Mouse (Mus musculus): ENCODE data around the gene Wls.
A peak's percentile ranks its signal among the peaks of the same experiment; 100 is the strongest.

Wls gene

DNA sequence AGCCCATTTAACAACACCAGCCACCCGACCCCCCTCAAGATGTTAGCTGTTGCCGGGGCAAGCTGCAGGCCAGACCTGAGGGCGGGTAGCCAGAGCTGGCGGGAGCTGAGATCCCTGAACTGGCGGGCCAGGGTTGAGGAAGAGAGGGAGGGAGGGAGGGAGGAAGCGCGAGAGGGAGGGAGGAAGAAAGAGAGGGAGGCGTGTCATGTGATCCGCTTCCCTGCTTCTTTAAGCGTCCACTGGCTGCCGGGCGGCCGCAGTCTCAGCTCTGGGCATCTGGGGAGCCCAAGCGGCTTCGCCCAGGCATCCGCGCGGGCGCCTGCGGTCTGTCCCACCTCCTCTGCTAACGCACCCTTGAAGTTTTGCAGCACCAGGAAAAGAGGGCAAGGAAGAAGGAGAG, at the start of gene Wls:
Gene Wls, plus strand, starts transcription at position 192 of the 400 bp plus-strand sequence.
- DNase-seq: peak; percentile 80 to 81

DNA sequence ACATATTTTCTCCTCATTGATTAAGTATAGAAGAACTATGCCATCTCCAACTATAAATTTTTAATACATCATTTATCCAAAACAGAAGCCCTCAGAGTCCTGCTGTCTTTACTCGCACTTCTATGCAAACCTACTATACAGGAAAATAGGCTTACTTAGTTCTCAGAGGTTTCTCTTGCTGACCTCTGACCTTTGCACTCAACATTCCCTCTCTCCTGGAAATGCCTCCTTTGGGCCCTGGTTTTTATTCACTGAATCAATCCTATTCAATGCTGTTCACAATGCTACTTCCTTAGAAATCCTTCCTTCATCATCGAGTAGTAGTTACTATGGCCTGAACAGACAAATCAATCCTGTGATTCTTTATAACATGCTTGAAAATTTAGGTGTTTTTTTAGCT, 49.7 kb upstream of the Wls start:
- no peak for DNase-seq

DNA sequence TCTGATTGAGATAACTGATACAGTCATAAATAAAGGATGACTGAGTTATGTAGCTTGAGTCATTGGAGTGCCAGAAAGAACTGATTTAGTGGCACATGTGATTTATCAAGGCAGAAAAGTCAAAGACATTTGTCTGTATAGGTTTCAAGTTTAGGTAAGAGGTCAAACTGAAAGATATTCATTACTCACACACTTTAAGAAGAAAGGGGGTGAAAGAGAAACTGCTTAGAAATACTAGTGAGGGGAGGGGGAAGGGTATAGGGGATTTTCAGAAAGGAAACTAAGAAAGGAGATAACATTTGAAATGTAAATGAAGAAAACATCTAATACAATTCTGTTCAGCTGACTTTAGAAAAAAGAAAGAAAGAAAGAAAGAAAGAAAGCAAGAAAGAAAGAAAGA, 7.9 kb upstream of the Wls start:
- no peak for DNase-seq

DNA sequence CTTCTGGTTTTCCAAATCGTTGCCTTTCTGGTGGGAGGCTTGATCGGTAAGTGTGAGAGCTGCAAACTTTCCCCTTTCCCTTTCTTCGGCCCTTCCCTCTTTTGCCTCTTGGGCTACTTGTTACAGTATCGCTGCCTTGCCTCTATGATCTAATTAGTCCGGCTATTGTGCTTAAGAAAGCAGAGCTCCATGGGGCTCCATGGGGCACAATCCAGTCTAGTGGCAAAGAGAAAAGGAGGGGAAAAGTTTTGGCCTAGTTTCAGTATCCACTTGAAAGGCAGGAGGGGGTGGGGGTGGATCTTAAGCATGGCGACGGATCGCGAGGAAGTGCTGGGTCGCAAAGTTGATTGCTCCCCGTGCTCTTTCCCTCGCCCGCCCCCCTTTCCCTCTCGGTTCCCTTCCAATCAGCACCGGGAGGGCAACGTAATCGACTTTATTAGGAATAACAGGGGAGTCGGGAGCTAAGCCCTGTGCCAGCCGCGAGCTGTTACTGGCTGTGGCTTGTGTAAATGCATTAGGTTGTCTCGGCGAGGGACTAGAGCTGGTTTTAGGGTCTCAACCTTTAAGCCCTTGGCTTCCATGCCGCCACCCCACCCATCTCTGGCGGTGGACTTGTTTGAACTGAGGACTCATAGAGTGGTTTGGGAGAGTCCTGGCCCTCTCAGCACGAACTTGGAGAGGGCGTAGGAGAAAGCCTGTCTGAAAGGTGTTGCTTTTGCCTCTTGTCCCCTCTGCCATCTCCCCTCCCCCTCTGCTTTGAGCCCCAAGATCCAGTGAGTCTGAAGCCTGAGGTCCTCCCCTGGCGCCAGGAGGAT, 737 bp downstream of the Wls start:
- peak; percentile 83 to 86 for DNase-seq

DNA sequence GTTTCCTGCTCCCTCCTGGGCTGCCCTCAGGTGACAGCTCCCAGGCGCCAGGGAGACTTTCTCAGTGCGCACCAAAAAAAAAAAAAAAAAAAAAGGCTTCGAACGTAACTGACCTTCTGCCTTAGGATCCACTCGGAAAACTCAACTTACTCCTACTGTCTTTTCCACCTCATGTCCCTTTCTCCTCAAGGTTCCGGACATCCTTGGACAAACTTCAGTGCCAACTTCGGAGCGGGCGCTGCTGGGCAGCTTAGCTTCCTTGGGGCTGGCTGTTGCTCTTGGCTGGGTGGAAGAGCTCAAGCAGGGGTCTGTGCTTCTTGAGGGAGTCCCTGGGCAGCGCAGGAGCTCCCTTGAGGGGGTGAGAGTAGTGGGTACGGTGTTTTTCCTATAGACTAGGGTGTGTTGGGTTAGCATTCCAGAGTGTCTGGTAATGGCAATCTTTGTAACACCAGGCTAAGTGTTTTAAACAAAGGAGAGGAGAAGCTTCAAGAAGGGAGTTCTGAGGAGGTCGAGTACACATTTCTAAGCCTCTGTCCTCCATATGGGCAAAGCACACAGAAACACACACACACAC, 1.4 kb downstream of the Wls start:
- DNase-seq: peak; percentile 25 to 27

DNA sequence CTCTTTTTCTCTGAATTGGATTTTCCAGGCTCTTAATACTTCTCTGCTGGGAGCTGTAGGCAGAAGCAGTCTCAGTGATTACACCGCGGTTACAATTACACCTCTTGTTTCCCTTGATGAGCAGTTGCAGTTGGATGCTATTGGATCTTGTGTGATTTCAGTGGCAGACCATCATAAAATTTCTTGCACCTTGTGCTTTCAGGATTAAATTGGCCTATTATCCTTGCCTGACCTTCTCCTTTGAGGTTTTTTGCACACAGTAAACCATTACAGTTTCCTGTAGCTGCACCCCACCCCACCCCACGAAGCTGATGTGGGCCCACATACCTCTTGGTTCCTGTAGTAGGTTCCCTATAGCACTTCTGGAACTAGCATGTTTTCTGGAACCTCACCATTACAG, 2.0 kb downstream of the Wls start:
- peak in 1 of 2 experiments; percentile 3 for DNase-seq

DNA sequence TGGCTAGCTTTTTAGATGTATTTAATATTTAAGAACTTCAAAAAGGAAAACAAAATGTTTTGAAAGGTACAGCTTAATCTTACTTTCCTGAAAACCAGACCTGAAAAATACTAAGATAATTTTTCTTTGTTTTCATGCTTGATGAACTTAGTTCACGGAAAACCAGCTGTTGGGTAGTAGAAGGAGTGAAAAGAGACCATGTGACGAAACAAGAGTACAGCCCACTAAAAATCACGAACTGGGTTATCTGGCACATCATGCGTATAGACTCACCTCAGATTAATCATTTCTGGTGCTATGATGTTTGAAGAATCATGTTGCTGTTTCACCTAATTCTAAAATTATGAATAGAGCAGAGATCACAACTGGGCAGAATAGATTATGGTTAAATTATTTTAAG, 3.7 kb downstream of the Wls start:
- no peak for DNase-seq

DNA sequence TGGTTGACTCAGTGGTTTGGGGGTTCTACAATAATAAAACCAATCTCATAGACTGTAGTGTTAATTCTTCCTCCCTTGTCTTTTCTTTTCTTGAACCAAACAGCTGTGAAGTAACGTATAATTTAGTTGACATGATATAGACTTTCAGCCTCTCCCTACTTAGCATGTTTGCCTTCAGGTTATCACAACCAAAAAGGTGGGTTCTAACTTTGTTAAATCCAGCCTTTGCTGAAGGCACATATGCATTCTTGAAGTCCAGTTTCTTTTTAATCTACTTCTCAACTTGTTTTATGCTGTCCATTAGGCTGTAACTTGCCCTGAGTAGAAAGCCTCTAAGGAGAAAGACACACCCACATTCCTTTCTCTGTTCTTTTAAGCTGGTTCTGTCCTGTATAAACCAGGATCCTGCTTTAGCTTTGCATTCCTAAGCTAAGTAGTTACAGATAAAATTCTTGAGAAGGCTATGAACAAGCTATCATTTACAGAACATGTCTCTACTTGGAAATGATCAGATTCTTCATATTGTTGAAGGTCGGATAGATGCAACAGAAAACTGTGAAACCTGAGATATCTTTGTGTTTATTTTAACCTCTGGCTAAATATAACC, 8.0 kb downstream of the Wls start:
- DNase-seq: no peak

DNA sequence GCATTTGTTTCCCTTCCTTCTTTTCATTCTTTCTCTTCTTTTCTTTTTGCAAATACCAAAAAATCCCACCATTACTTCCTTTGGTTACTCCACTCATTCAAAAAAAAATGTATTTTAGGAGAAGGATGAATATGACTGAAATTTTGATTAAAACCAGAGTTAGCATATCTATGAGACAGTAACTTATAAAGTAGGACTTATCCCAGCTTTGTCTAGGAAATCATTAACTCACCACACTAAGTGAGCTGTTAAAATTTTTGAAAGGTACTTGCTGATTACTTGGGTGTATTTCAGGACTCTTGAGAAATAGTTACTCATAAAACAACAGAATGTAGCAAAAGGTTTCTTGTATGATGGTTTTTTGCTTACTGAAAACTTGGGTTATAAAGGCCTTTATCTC, 8.7 kb downstream of the Wls start:
- DNase-seq: no peak

DNA sequence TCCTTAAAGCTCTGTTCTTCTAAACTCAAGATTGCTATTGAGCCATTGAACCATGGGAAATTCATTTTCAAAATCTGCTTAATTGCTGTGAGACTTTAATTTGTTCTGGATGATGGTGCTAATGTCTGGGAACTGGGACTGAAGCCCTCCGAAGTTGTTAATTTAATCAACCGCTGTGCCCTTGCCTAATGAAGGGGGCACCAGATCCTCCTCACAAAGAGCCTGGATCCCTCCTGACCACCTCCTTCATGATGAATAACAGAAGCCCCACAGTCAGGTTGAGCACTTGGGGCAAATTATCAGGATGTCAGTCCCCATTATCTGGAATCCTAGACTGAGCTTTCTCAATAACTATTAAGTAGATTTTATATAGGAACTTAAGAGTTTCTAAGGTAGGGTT, 12.0 kb downstream of the Wls start:
- DNase-seq: no peak

DNA sequence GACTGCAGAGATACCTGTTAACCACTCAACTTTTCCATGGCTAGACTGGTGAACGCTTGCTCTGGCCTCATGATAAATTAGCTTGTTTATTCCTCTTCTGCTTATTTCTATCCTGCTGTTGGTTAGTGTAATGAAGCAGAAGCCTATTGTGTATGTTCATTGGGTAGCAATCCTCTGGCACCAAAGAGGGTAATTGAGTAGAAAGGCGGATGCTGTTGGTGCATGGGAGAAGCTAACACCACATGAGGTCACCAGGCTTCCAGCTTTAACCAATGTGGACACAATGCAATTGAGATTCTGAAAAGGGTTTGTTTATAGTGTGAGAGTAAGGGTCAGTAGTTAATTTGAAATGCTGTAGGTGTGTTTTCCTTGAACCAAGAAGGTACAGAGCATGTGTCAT, 12.5 kb downstream of the Wls start:
- DNase-seq: no peak

DNA sequence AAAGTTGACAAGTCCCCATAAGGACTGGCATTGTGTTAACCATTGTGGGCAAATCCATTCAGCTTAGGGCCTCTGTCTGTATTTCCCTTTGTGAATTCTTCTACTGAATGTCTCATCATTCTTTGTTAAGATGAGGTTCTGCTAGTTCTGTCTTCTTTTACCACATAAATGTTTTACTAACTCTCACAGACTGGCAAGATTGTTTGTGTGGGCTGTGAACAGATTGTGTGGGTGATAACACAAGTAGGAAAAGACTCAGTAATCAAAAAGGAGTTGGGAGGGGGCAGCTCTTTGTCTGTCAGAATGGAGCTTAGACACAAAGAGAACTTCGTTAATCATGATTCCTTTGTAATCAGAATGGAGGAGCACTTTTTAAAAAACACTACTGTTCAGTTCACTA, 17.6 kb downstream of the Wls start:
- DNase-seq: no peak

DNA sequence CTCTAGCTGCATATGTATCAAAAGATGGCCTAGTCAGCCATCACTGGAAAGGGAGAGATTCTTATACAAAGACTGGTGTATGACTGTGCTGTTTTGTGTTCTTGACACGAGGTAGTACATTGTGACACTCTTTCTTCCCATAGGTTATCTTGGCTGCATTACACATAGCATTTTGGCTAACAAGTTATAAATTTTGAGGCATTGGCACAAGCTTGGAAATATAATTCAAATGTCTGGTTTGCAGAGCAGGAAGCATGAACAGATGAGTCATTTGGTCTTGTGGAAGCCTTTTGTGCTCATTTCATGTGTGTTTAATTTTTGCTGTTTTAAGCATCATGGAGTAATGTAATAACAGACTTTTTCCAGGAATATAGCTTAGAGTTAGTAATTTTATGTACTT, 26.2 kb downstream of the Wls start:
- DNase-seq: no peak

DNA sequence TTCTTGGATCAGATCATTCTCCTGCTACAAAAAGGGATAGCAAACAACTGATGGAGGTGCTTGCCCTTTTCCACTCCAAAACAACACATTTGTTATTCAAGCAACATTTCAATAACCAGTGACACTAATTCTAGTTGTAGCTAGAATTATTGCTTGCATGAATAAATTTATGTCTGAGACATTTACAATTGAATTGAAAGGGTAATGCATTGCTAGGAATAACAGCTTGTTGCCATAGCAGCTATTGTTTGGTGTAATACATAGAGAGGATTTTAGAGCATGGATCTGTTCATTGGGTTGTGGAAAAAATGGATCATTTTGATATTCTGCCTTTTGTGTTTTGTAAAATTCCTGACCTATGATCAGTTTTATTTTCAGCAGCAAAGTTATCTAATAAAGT, 39.5 kb downstream of the Wls start:
- DNase-seq: no peak

DNA sequence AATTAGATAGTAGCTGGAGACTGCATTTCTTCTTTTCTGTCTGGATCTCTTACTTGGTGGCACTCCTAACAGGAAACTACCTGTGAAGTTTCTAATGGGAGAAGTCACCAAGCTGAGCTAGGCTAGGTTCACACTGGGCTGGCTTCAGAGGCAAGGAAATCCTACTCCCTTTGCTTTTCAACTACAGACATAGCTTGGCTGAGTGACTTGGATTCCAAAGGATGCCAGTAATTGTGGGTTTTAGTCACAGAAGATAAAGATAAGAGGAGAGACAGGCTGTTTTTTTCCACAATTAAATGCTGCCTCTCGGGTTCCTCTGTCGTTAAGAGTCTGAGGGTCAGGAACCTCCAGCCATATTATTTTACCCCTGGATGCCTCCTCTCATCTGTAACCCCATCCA, 43.9 kb downstream of the Wls start:
- DNase-seq: no peak

DNA sequence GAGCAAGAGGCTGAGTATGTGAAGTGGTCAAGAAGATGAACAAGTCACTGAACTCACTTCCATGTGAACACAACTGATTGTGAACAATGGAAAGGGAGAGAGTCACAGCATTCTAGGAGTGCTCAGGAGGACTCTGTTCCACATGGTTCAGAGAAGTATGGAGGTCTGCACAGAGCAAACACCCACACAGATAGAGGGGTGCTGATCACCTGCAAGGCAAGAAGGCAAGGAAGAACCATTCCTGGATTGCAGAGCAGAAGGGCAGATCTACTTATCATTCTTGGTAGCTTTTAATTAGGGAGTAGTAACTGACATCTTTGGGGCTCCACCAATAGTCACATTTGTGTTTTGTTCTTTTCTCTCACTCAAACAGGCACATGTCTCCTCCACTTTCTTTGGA, 45.3 kb downstream of the Wls start:
- DNase-seq: no peak

DNA sequence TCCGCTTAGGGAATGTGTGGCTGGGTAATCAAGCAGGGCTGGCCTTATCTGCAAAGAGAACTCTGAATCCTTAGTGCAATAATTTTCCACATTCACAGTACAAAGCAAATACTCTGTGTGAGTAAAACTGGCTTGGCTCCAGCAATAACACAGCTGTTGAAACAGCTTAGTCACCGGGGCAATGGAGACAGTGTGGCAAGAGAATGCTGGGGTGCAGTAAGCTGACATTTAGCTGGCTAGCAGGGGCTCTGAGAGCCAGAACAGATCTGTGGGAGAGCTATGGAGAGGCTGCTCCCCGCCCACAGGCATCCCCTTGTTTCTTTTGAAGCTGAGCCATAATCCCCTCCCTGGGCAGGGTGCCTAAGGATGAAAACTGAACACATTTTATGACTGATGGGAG, 45.8 kb downstream of the Wls start:
- DNase-seq: peak; percentile 80 to 88

DNA sequence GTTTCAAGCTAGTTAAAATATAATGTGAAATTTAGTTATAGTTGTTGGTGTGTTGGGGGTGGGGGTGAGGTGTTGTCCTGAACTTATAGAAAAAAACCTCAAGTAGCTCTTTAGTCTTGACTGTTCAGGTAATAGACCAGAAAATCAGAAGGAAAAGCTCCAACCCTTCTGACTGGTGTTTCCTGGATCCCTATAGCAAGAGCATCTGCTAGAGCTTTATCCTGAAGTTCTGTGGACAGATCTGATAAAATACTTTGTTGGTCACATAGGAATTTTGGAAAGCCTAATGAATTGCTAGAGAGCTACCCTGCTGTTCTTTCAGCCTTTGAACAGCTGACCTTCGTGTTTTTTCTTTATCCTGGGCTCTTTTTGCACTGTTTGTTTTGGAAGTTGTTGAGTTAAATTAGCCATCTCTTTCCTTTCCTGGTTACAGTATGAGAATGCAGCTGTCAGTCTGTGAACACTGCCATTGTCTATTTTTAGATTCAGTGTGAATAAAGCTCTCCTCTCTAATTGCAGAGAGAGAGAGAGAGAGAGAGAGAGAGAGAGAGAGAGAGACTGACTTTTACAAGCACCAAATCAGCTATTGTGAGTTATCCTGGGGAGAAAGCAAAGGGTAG, 46.4 kb downstream of the Wls start:
- no peak for DNase-seq

DNA sequence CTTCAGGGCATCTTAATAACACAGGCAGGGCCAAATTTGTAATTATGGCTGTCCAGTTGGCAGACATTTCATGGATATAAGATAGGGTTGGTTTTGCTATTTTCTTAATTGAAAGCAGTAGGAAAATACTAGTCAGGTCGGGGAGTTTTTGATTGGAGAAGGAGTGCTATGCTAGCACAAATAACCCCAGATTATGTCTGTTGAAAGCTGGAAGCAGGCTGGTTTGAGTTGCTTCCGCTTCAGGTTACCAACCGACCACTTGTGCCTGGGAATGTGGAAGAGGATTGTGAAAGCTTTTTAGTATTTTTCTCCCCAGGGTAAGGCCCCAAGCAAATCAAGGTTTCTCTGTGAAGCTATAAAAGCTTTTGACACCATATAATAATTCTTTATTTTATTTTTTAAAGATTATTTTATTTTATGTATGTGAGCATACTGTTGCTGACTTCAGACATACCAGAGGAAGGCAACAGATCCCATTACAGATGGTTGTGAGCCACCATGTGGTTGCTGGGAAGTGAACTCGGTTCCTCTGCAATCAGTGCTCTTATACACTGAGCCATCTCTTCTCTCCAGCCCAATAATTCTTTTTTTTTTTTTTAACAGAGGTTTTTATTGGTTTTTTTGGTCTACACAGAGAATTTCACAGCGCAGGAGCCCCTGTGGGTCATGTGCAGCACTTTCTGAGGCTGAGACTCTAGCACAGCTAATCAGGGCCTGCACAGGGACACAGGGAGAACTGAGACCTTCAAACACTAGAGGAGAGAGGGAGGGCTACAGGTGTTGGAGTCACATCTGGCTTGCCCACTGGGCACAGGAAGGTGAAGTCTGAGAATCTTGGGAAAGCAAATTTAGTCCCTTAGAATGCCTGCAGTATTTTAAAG, 50.9 kb downstream of the Wls start:
- DNase-seq: peak in 1 of 2 experiments; percentile 10

DNA sequence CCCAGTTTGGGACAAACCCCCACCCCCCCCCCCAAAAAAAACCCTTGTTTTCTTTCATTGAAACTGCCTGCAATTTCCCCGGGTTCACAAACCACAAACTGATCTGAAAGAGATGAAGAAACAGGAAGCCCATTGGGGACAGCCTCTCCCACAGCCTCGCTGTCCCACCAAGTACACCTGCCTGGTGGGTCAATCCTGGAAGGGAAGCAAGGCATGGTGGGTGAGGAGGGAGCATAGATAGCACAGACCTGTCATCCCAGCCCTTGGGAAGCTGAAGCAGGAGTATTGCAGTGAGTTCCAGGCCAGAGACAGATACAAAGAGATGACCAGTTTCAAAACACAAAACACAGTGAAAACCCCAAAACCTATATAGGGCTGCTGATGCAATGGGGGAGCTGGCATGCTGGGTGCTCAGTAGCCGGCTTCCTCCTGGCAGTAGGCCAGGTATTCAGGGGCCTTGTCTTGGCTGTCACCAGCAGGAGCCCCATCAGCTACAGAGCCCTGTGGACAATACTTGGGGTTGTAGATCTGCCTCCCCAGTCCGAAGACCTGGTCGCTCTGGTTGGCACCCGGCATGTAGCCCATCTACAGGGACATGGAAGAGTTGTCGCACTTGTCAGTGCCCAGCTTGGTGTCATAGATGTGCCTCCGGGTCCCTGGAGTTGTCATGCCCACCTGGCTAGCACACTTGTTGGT, 51.7 kb downstream of the Wls start:
- DNase-seq: no peak

DNA sequence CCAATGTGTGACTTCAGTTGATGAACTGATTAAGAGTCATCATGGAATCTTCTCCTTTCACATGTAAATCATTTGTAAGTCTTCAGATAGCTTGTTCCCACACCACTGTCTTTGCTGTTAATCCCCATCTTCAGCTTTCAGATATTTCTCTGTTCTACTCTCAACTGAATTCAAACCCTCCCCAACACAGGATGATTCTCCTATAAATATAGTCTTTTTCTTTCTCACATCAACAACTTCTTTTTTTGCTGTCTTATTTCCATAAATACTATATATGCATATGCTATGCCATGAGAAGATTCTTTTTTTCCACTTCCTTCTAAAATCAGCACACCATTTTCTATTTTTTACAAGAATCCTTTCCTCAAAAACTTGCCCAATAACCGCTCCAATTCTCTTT, 67.9 kb downstream of the Wls start:
- DNase-seq: no peak
